Mouse (Mus musculus) embryonic facial prominence, embryonic 15.5 days (tissue): ENCODE results near the gene Lef1. TPM values are rescaled to one million over a fixed set of nuclear protein-coding genes. Genes with fewer than 3 reads are reported as not detected.

Experiments used
- ATAC-seq: fragments of 200-750 bp; cut with Nextera tagmentation; 2 replicates; pipeline ENCODE4 v1.8.0; 2017; ENCODE audit warnings: low read depth, moderate TSS enrichment; ENCODE audit not compliant: insufficient number of reproducible peaks, low FRiP score, low TSS enrichment
- H3K27ac ChIP-seq: fragments of 300-500 bp; sonication (generic); replicated peaks from 2 replicates; pipeline ENCODE4 v1.5.1; 2015; ENCODE audit warnings: mild to moderate bottlenecking, inconsistent platforms
- H3K27me3 ChIP-seq: fragments of 300-500 bp; sonication (generic); 2 replicates; pipeline ENCODE4 v1.6.1; 2015; ENCODE audit warnings: inconsistent platforms
- H3K36me3 ChIP-seq: fragments of 300-500 bp; sonication (generic); 2 replicates; pipeline ENCODE4 v1.6.1; 2015; ENCODE audit warnings: mild to moderate bottlenecking, inconsistent platforms
- H3K4me1 ChIP-seq: fragments of 300-500 bp; sonication (generic); 2 replicates; pipeline ENCODE4 v1.6.1; 2015; ENCODE audit warnings: inconsistent platforms
- H3K4me2 ChIP-seq: fragments of 300-500 bp; sonication (generic); replicated peaks from 2 replicates; pipeline ENCODE4 v1.6.1; 2015; ENCODE audit warnings: mild to moderate bottlenecking, inconsistent platforms
- H3K4me3 ChIP-seq: fragments of 300-500 bp; sonication (generic); replicated peaks from 2 replicates; pipeline ENCODE4 v1.5.1; 2015; ENCODE audit warnings: mild to moderate bottlenecking, inconsistent platforms
- H3K9ac ChIP-seq: fragments of 300-500 bp; sonication (generic); 2 replicates; pipeline ENCODE4 v1.6.1; 2015; ENCODE audit warnings: inconsistent platforms
- H3K9me3 ChIP-seq: fragments of 300-500 bp; sonication (generic); replicated peaks from 2 replicates; pipeline ENCODE4 v1.6.1; 2016; ENCODE audit warnings: inconsistent platforms
- WGBS: fragments of 180-500 bp; shearing (Covaris S2); methylation state at CpG from one replicate; pipeline ENCODE4 v1.1.7; 2015; 5-methylcytosine and 5-hydroxymethylcytosine counted together
- polyA plus RNA-seq: library from polyadenylated mRNA; unstranded; fragments of >200 nt; fragmentation: Nextera tagmentation; extraction: Ambion mirVana; gene quantifications from 2 replicates; pipeline ENCODE4 v1.2.1, GENCODE M21; 2015

Gene Lef1
- polyA plus RNA-seq, 1 experiment from 2014 or later, result 53.1 TPM

GRCm38 (mm10) chr3:131214060-131214658 is 103.9 kb downstream of the Lef1 start:
- Histone ChIP-seq H3K4me2 (no peak overlapping the region), H3K9me3 (no peaks in the 10 kb centered on the region), H3K27ac (no peak overlapping the region), H3K27me3 (no peaks in the 10 kb centered on the region), H3K36me3 (no peaks in the 10 kb centered on the region), H3K4me1 (no peaks in the 10 kb centered on the region), H3K9ac (no peak overlapping the region), H3K4me3 (no peak overlapping the region)
- ATAC-seq, result no peak
- 63% methylated on average over 9 of the region's 9 CpGs for WGBS

DNA sequence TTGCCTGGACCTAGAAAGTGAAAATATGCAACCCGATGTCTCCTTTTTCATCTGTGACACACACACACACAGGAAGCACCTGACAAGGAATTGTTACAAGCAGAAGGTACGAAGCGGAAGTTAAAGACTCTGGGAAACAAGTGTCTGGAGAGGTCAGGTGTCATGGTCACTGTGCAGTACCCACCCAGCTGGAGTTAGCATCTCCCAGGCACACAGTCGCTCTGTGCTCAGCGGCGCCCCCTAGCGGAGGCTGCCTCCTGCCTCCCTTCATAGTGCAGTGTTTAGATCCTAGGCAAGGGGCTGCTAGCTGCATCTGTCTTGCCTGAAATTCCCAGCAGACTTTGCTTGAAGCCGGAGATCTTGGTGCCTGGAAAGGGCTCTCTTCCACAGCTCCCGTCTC is 104.6 kb downstream of the Lef1 start:
- WGBS, result 63% methylated on average over 9 of the region's 9 CpGs
- H3K27ac ChIP-seq, result no peak overlapping the region

DNA sequence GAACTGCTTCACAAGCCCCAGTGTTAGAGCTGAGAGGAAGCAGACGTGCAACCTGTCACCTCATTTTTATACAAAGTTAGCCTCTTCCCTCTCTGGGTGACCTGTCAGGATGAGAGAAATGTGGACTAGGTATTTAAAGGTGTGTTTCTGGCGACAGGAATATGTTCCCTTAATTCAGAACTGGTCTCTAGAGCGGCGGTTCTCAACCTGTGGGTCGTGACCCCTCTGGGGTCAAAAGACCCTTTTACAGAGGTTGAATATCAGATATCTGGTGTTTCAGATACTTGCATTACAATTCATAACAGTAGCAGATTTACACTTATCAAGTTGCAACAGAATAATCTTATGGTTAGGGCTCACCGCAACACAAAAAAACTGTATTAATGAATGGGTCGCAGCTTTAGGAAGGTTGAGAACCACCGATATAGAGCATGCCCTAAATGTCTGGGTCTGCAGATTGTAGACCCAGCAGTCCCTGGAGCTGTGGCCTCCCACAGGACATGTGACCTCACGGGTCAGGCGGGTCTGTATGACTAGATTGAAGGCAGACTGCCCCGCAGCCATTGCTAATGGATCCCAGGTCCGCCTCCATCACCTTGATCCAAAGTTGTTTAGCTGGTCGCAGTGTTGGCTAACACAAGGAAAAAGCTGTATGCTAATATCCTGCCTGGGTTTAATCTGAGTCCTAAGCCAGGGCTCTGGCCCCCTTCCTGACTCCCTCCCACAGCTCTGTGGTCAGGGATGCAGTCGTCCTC is 108.5 kb downstream of the Lef1 start:
- no peak overlapping the region for H3K4me2 ChIP-seq
- H3K4me3 ChIP-seq, result no peak overlapping the region
- WGBS, result 64% methylated on average over 14 of the region's 14 CpGs
- no peaks in the 10 kb centered on the region for H3K4me1 ChIP-seq
- ATAC-seq, result no peak
- H3K9me3 ChIP-seq, result no peaks in the 10 kb centered on the region
- no peak overlapping the region for H3K9ac ChIP-seq
- H3K36me3 ChIP-seq, result peaks cover 3% of the 10 kb centered on the region; the same call in 1 of the 2 replicates
- no peak overlapping the region for H3K27ac ChIP-seq
- H3K27me3 ChIP-seq, result no peaks in the 10 kb centered on the region

More for the DNA sequence above, 104.6 kb downstream of the Lef1 start:
- no peak for ATAC-seq
- H3K4me2 ChIP-seq, result no peak overlapping the region
- no peaks in the 10 kb centered on the region for H3K9me3 ChIP-seq
- no peaks in the 10 kb centered on the region for H3K27me3 ChIP-seq
- no peaks in the 10 kb centered on the region for H3K36me3 ChIP-seq
- no peak overlapping the region for H3K4me3 ChIP-seq
- no peaks in the 10 kb centered on the region for H3K4me1 ChIP-seq
- no peak overlapping the region for H3K9ac ChIP-seq

GRCm38 (mm10) chr3:131228083-131228482 is 117.8 kb downstream of the Lef1 start:
- Histone ChIP-seq H3K36me3 (peaks cover 8% of the 10 kb centered on the region), H3K4me2 (no peak overlapping the region), H3K27me3 (no peaks in the 10 kb centered on the region), H3K4me3 (no peak overlapping the region), H3K27ac (no peak overlapping the region), H3K9me3 (no peaks in the 10 kb centered on the region), H3K9ac (no peak overlapping the region), H3K4me1 (no peaks in the 10 kb centered on the region)
- ATAC-seq, result no peak
- 66% methylated on average over 6 of the region's 6 CpGs for WGBS

GRCm38 (mm10) chr3:131237061-131237460 is 126.8 kb downstream of the Lef1 start:
- no peak overlapping the region for H3K27ac ChIP-seq
- ATAC-seq, result no peak
- 45% methylated on average over 6 of the region's 6 CpGs for WGBS
- H3K36me3 ChIP-seq, result peaks cover 23% of the 10 kb centered on the region
- H3K4me3 ChIP-seq, result no peak overlapping the region
- no peaks in the 10 kb centered on the region for H3K27me3 ChIP-seq
- no peaks in the 10 kb centered on the region for H3K9me3 ChIP-seq
- H3K4me1 ChIP-seq, result peaks cover 7% of the 10 kb centered on the region
- H3K4me2 ChIP-seq, result no peak overlapping the region
- no peak overlapping the region for H3K9ac ChIP-seq

DNA sequence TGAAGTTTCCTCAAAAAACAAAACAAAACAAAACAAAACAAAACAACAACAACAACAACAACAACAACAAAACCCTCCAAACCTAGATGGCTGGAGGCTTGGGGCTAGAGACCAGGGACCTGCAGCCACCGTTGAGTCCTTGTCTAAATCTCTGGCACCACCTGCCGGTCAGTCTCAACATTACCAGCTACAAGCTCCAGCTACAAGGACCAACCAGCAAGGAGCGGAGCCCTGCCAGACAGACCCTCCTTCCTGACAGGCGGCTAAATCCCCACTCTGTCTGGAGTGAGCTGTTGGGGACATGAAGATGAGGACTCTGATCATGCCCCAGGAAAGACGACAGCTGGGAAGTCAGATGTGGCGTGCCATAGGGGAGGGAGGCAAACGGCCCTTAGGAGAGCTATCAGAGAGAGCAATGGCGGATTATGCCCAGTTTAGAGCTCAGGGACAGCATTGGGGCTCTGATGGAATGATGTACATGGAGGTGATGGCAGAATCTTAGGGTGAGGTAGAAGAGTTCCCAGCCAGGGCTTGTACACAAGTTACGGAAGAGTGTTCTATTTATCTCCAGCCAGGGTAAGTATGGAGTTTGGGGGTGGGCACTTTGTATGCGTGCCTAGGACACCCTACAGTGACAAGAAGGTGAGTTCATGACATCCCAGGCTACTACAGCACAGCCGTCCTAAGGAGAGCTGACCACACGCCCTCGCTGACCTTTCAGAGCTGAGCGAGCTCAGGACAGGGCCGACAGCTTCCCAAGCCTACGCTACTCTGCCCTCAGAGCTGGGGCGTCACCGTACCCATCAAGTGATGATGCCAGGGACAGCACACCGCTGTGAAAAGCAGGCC is 127.7 kb downstream of the Lef1 start:
- H3K36me3 ChIP-seq, result peaks cover 30% of the 10 kb centered on the region

DNA sequence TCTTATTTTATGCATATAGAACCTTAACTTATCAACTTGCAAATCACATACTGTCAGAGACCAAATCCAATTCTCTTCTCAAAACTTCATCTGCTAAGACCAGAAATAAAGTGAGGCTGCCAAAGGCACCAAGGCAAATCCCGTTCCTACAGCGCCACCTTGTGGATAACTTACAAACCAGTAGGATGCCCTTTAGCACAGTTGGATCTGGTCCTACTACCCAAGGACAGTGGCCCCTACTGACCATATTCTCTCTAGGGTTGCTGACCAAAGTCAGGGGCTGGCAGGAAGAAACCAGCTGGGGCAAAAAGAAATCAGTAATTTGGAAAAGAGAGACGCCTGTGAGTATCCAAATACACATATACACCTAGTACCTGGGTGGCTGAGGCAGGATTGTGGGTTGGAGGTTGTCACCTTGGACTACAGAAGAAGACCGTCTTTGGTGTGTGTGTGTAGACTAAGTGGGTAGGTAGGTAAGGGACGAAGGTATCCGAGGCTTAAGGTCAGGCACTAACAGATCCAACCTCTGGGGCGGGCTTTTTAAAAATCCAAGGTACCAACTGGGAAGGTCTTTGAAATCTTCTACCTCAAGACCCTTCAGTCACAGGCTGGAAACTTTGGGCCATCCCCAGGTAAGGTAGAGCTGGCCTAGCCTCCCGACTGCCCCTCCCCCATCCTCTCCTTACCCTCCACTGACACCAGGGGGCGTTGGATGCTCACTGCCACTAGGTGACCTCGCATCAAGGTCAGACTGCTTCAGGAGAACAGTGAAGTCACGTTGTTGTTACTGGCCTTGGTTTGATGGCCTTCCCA is 135.7 kb downstream of the Lef1 start:
- Histone ChIP-seq H3K4me3 (no peak overlapping the region), H3K9ac (no peak overlapping the region), H3K36me3 (peaks cover 57% of the 10 kb centered on the region), H3K9me3 (no peaks in the 10 kb centered on the region), H3K4me1 (0 out of 2 replicates have a peak, but pooled peaks cover 2% of the 10 kb centered on the region), H3K4me2 (no peak overlapping the region), H3K27ac (no peak overlapping the region), H3K27me3 (no peaks in the 10 kb centered on the region)
- ATAC-seq, result no peak
- WGBS, result 52% methylated on average over 11 of the region's 11 CpGs

More for the DNA sequence above, 127.7 kb downstream of the Lef1 start:
- Histone ChIP-seq H3K27ac (no peak overlapping the region), H3K27me3 (no peaks in the 10 kb centered on the region), H3K9ac (no peak overlapping the region), H3K4me1 (peaks cover 7% of the 10 kb centered on the region), H3K9me3 (no peaks in the 10 kb centered on the region), H3K4me3 (no peak overlapping the region), H3K4me2 (no peak overlapping the region)
- peak; percentile 67; the same call in 1 of the 2 replicates for ATAC-seq
- 62% methylated on average over 19 of the region's 19 CpGs for WGBS

DNA sequence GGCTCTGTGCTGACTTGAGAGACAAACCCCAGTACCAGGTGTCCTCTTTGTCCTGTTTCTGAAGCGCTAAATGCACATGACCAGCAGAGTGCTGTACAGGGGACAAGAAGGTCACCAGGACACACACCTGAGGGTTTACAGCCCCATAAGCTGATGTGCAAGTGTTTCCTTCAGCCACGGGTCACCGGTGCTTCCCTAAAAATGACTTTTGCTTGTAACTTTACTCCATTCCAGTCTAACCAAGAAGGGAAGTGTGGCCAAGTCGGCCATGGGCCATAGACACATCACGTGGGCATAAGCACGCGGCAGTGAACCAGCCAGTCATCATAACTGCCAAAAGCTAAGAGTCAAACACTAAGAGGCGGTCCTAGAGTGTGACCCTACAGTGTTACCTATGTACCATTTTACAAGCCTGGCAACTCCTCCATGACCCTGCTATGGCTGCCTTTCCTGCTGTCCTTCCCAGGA is 136.3 kb downstream of the Lef1 start:
- H3K27ac ChIP-seq, result no peak overlapping the region
- 91% methylated on average over 8 of the region's 8 CpGs for WGBS
- H3K4me3 ChIP-seq, result no peak overlapping the region
- H3K4me2 ChIP-seq, result no peak overlapping the region
- 0 out of 2 replicates have a peak, but pooled peaks cover 2% of the 10 kb centered on the region for H3K4me1 ChIP-seq
- H3K9me3 ChIP-seq, result no peaks in the 10 kb centered on the region
- H3K9ac ChIP-seq, result no peak overlapping the region
- H3K36me3 ChIP-seq, result peaks cover 51% of the 10 kb centered on the region
- ATAC-seq, result no peak
- H3K27me3 ChIP-seq, result no peaks in the 10 kb centered on the region

DNA sequence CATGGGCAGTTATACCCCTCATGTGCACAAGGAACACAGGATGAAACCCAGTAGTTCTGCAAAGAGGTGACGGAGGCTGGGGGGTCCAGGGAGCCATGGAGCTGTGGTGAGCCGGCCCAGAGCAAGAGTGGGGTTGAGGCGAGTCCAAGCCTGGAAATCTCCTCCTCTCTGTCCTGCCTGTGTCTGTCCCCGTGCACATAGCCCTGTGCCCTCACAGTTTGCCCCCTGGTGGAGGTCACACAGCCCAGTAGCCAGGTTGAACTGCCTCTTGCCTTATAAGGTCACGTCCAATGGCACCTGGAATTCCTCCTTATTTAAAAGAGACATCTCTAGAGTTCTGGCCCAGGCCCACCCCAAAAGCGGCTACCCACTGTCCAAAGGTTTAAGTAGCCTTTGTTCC is 137.2 kb downstream of the Lef1 start:
- no peak for ATAC-seq
- Histone ChIP-seq H3K27ac (no peak overlapping the region), H3K9me3 (no peaks in the 10 kb centered on the region), H3K36me3 (peaks cover 43% of the 10 kb centered on the region), H3K4me2 (no peak overlapping the region), H3K4me1 (0 out of 2 replicates have a peak, but pooled peaks cover 2% of the 10 kb centered on the region), H3K9ac (no peak overlapping the region), H3K27me3 (no peaks in the 10 kb centered on the region), H3K4me3 (no peak overlapping the region)
- 77% methylated on average over 6 of the region's 6 CpGs for WGBS

GRCm38 (mm10) chr3:131247851-131248250 is 137.6 kb downstream of the Lef1 start:
- Histone ChIP-seq H3K9ac (no peak overlapping the region), H3K27me3 (no peaks in the 10 kb centered on the region), H3K4me3 (no peak overlapping the region), H3K9me3 (no peaks in the 10 kb centered on the region), H3K27ac (no peak overlapping the region), H3K4me1 (0 out of 2 replicates have a peak, but pooled peaks cover 2% of the 10 kb centered on the region), H3K4me2 (no peak overlapping the region), H3K36me3 (peaks cover 41% of the 10 kb centered on the region)
- 86% methylated on average over 5 of the region's 5 CpGs for WGBS
- ATAC-seq, result no peak
